Mouse (Mus musculus): ENCODE results near the gene Syce3.
"Not testable (repeated sequence)": the region's sequence is repeated elsewhere in the genome, so short reads cannot be mapped to it uniquely, and the experiment has no call there.

Syce3 gene

GRCm38 (mm10) chr15:89410118-89410517 lies at the start of gene Syce3:
Gene Syce3, minus strand, starts transcription at chr15:89410503.
- no peak for DNase-seq

DNA sequence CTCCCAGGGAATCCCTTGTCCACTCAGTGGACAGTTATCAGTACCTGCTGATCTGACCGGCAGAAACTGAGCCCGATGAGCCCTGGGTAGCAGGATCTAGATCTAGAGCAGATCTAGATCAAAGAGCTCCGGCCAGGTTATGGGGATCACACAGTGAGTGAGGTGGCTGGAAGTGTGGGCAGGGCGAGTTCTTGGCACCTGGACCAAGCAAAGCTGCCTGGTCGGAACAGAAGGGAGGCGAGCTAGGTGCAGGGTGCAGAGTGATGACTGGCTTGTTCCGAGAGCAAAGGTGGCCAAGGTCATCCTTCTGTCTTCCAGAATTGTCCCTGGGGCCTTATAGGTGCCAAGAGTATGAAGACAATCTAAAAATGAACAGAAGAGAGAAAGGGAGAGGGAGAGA lies 49.5 kb upstream of the Syce3 start:
- DNase-seq: no peak

DNA sequence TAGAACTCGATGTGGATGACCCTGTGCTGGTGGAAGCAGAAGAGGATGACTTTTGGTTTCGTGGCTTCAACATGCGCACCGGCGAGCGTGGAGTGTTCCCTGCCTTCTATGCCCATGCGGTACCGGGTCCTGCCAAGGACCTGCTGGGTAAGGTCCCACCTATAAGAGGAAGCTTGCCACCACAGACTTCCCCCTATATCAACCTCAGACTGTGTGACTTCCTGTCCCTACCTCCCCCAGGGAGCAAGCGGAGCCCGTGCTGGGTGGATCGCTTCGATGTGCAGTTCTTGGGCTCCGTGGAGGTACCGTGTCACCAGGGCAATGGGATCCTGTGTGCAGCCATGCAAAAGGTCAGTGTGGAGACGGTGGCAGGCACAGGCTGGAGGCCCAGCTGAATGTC lies 48.6 kb upstream of the Syce3 start:
- DNase-seq: no peak

- DNase-seq: no peak
These were observed 45.3 kb upstream of the Syce3 start for GRCm38 (mm10) chr15:89455642-89456041.

GRCm38 (mm10) chr15:89454857-89455256 lies 44.6 kb upstream of the Syce3 start:
- DNase-seq: no peak

- DNase-seq: no peak
These were observed 43.7 kb upstream of the Syce3 start, which contains the start of gene Mapk8ip2 for GRCm38 (mm10) chr15:89453865-89454478. Gene Mapk8ip2, plus strand, starts transcription at chr15:89453913.

DNA sequence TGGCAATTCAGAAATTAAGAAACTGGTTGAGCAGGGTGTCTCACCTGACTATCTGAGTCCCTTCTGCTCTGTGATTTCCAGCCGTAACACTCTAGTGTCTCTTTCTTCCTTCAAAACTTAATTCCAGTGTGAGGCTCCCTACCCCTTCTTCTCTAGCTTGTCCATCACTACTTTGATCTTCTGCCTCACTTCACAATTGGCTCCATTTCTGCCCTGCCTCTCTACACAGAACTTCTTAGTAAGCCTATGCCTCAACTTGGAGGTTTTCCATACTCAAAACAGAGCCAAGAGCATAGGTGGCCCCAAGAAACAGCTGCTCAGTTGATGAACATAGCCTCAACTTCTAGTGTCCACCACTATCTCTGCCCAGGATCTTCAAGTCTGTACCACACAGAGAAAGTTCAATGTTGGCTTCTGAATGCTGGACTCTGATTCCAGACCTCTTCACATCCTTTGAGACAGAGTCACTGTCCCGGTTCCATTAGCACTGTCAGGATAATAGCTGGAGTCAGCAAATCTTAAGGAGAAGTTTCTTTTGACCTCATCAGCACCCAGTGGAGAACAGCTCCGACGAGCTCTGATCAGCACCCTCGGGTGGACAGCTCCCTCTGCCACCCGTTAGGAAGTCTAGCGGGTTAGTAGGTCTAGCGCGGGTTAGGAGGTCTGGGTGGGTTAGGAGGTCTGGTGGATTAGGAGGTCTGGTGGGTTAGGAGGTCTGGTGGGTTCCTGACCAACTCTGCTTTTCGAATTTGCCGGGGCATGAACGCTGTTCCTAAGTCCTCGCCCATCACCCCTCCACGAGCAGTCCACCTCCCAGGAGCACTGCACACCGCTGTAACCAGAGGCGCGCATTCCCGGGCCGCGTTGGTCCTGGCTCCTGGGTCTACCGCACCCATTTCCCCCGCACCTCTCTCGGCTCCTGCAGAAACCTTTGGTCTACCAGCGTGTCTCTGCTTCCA lies 42.9 kb upstream of the Syce3 start:
- peak; percentile 29 to 68 for DNase-seq

DNA sequence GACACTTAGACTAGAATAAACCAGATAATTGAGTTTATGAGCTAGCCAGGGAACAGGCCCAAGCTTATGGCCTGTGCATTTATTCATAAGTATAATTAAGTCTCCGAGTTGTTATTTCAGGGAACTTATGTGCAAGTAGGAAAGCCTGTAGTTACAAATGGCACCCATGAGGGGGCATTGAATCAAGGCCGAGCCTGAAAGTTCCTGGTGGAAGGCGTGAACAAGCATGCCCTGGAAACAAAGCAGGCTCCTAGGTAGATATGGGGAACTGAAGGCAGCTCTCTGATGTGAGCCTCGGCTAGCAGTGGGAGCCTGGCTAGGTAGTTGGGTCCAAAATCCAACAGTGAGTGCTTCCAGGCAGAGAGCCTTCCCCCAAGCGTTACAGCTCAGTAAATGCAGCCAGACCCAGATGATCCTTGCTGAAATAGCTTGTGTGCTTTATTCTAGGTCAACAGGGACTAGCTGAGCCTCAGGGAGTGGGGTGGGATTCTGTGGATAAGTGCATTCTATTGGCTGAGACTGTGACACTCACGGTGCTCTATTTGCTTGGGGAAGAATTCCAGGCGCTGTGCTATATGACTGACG lies 32.3 kb upstream of the Syce3 start:
- DNase-seq: no peak

DNA sequence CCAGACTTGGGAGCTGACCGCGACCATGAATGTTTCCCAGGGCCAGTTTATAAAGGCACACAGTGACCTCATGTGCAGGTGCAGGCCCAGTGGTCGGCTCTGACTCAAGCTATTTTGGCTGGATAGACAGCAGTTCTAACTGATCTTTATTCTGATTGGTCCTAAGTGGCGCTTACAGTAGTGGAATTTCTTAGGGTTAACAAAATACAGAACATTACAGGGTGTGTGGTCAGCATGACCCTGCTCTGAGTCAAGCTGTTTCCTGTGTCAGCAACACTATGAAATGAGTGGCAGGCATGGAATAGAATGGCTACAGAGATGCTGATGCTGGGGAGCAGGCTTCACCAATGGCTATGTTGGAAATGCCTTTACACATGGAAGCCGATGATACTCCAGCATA lies 25.6 kb upstream of the Syce3 start:
- no peak for DNase-seq

DNA sequence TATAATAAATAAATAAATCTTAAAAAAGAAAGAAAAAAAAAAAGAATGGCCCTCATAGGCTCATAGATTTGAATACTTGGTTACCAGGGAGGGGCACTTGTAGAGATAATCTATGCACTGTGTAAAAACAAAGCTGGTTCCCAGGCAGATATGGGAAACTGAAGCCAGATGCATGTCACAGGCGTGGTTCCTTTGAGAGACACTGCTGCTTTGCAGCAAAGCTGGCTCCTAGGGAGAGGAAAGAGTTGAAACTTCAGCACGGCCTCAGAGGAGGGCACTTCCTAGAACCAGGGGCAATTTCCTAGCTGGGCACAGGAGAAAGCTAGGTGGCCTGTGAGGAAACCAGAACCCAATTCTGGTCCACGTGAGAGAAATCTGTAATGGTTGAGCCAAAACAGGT lies 23.8 kb upstream of the Syce3 start:
- no peak for DNase-seq

GRCm38 (mm10) chr15:89432946-89433345 lies 22.6 kb upstream of the Syce3 start:
- DNase-seq: no peak

GRCm38 (mm10) chr15:89431806-89432205 lies 21.5 kb upstream of the Syce3 start:
- DNase-seq: no peak

DNA sequence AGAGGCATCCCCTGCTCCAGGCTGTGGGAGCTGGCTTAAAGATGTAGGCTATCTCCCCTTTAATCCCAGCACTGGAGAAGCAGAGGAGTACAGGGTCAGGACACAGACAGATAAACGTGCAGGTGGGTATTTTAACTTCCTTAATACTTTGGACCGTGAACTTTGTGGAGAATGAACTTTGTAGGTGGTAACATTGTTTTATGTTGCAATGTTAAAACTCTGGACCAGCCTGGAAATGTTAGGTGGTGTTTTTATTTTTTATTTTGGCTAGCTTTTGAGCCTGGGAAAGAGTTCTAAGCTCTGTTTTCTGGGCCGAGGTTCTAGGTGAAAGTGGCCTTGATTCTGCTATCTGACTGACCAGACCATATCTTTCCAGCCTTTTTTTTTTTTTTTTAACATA lies 21.0 kb upstream of the Syce3 start:
- DNase-seq: no peak

DNA sequence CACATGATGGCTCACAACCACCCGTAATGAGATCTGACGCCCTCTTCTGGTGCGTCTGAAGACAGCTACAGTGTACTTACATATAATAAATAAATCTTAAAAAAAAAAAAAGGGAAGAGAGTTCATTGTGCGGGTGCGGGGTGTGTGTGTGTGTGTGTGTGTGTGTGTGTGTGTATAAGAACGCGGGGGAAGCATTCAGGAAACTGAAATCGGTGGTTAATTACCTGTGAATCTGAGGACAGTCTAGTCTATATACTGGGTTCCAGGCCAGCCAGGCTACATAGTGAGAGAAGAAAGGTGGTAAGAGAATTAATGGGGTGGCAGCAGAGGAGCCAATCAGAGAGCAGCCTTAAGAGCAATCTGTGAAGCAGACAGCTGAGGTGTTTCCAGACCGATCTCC lies 20.5 kb upstream of the Syce3 start:
- DNase-seq: not testable (repeated sequence)

GRCm38 (mm10) chr15:89430341-89430740 lies 20.0 kb upstream of the Syce3 start:
- DNase-seq: no peak

DNA sequence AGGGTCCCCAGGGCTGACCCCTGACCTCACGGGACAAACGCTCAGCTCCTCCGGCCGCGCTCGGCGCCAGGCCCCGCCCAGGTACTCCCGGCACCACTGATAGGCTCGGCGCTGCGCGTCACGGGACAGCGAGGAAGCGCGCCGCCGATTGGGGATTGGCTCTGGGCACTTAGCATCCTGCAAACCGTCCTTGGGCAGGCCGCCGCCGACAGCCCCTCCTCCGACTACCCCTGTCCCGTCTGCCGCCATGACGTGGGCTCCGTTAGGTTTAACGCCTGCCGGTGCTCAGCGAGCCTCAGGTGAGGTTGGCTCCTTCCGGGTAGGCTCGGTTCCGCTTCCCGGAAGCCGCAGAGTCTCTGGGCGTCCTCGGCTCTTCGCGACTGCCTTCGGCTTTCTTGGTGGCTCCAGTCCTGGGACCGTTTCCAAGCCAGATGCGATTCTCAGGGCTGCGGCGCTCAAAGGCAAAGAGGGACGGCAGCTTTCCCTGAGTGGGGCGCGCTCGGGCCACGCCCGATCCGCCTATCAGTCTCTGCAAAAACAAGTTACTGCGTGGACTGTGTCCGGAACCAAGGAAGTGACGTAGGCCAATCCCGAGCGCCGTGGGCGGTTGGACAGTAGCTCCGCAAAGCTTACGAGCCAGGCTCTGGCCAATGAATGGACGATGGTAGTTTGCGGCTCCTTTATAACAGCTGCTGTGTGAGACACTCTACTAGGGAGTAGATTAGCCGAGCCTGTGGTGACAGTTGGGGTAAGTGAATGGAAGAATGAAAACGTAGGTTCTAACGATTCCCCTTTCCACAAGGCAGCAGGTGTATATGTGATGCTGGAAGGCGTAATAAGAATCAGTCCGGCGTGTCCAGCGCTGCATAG lies 19.3 kb upstream of the Syce3 start, which contains the start of the genes C730034F03Rik, Gm44502 and Chkb:
C730034F03Rik (plus strand) TSS at position 238 of the 870 bp plus-strand sequence.
Gm44502 (minus strand) TSS at position 345 of the 870 bp plus-strand sequence.
Chkb (minus strand) TSS at position 557 of the 870 bp plus-strand sequence.
- peak; percentile 93 to 94 for DNase-seq

- no peak for DNase-seq
These were observed 18.6 kb upstream of the Syce3 start for GRCm38 (mm10) chr15:89428821-89429351.

DNA sequence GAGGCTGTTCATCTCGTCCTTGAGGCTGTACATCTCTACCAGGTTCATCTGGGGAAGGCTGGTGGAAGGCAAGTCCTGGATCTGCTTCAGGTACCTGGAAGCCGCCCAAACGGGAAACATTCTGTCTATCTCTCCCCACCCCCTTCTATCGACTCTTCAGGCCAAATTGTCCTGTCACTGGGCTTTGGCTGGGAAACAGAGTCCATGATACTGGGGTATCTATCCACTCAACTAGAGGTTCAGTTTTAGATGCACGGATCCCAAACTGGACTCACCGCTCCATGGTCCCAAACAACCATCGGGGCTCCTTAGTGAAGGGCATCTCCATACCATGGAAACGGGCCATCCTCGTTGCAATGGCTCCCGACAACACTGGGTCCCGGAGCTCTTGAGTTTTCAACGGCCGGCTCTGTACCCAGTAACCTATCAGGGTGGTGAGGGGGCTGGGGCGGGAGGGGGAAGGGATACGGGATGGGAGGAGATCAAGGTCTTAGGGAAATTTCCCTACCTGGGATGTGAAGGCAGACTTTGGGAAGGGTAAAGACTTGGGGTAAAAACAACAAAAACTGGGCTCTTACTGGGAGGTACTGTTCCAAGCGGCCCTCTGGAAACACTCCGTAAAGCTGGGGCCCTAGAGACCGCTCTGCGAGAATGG lies 18.0 kb upstream of the Syce3 start:
- DNase-seq: no peak

- no peak for DNase-seq
These were observed 16.4 kb upstream of the Syce3 start for GRCm38 (mm10) chr15:89426716-89427115.

GRCm38 (mm10) chr15:89425711-89426121 lies 15.4 kb upstream of the Syce3 start, which contains the start of gene Cpt1b:
Gene Cpt1b, minus strand, starts transcription at chr15:89425863.
- DNase-seq: peak; percentile 46 to 73

GRCm38 (mm10) chr15:89424621-89425020 lies 14.3 kb upstream of the Syce3 start:
- DNase-seq: no peak
